Mouse (Mus musculus) R1 (cell line): ENCODE measurements around the gene Gm42878.
A peak's percentile ranks its signal among the peaks of the same experiment; 100 is the strongest.

Experiments used
- DNase-seq: peaks from one replicate; pipeline ENCODE4 v3.0.0-alpha.2; 2018; ENCODE audit warnings: low read depth, low spot score

Gm42878 gene

DNA sequence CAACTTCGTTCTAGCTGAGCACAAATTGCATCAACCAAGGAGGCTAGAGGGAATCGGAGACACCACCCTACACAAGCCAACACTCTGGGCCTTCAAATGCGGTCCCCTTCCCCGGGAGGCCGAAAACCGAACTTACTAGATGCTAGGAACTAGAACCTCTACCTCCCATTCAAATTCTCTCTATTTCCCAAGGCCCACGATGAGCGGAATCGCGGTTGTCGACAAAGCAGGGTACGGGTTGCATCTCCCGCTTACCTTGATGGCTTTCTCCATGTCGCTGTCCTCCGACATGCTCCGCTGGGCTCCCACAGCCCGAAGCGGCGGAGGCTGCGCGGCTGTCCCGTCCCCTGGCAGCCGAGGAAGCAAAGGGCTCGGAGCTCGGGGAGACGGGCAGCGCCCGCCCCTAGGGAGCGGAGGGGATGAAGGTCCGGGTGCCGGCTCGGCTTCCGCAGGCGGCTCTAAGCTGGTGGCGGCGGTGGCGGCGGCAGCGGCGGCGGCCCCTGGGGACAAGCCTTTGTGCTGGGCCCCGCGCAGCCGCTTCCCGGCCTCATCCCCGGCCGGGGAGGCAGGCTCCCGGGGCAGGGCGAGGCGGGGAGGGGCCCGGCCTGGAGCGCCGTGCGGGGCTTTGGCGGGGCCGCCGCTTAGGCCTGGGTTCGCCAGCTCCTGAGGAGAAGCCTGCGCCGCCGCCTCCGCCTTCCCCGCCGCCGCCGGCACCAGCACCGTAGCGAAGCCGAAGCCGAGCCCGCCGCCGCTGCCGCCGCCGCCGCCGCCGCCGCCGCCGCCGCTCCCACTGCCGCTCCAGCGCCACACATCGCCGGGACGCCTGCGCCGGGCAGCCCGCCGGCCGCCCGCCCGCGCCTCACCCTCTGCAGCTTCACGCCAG is at the start of gene Gm42878, which contains the start of gene Adam1a:
Gene Gm42878, minus strand, starts transcription at position 573 of the 883 bp plus-strand sequence.
Gene Adam1a, minus strand, starts transcription at position 573 of the 883 bp plus-strand sequence.
- peak; percentile 39 for DNase-seq

DNA sequence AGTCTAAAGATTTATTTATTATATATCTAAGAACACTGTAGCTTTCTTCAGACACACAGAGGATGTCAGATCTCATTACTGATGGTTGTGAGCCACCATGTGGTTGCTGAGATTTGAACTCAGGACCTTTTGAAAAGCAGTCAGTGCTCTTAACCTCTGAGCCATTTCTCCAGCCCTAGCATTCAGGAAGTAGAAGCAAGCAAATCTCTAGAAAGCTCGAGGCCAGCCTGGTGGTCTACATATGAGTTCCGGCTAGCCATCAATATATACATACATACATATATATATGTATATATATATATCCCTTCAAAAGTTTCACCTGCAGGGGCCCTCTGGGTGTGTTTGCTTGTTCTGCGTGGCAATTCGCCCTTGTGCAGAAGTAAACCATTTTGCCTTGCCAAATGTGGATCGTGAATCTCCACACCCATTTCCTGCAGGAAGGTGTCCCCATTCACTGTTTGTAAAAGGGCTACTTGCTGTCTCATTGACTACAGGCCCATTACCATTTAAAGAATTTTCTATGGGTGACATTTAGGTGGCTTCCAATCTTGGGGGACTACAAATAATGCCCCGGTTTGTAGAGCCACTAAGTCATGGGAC is 49.5 kb upstream of the Gm42878 start:
- DNase-seq = no peak

DNA sequence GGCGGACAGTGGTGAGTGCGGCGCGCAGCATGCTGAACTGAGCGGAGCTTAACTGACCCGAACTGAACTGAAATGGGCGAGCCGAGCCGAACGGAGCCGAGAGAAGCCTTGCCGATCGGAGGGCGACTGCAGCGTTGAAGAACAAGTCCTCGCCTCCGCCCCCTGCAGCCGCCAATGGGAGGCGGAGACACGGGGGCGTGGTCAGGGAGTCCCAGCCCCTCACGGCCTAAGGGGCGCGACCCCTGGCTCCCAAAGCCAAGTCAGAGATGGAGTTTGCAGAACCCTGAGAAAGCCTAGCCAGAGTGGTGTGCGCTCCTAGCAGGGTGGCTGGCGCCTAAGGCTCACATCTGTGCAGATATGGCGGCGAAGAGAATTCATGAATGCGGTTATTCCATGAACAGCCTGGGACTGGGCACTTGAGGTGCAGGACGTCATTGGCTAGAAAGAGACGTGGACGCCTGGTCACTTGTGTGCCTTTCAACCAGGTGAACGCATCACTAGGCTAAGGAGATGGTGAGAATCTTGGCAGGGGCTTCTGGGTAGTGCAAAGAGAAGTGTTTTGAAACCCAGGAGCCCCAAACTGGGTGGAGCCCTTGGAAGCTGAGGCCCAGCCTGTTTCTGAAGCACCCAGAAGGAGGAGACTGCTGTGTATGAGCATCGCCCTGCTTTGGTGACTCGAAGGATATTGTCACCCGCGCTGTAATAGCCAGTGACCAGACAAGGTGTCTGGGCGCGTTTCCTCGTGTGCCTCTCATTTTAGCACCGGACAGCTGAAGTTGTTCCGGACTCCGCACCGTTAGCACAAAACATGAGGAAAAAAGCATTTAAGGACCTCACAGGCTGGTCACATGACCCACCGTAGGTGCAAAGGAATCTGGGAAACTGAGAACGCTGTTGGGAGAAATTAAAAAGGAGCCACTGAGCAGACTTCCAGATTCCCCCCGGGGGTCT is 48.4 kb upstream of the Gm42878 start, which contains the start of gene Aldh2:
Gene Aldh2, minus strand, starts transcription at position 374 of the 951 bp plus-strand sequence.
- peak; percentile 95 for DNase-seq

GRCm38 (mm10) chr5:121592816-121593407 is 47.6 kb upstream of the Gm42878 start:
- DNase-seq = peak; percentile 38

DNA sequence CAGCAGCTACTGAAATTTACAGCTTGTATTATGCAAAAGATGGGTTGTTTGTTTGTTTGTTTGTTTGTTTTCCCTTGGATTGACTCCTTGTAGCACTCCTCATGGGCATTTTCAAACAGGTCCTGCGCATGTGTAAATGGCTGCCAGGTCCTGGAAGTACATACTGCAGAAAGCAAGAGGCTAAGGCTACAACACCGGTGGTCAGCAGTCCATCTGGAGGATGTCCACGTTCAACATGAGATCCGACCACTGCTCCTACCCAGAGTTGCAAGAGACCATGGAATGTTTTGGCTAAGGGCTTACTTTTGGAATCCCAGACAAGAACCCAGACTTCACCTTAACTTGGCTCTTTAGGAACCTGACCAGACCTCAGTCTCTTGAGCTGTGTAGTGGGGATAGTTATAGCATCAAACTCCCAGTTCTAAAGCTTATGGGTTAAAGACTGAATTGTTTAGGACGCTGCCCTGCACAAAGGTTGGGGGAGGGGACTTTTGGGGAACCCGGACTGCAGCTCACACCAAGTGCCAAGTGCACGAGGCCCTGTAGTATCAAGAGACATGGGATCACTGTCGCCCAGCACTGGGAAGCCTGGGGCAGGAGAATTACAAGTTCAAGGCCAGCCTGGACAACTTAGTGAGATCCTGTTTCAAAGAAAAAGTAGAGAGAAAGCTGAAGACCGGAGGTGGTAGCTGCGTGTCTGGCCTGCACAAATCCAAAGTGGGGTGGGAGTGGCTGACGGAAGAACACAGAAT is 47.0 kb upstream of the Gm42878 start:
- peak; percentile 47 for DNase-seq

DNA sequence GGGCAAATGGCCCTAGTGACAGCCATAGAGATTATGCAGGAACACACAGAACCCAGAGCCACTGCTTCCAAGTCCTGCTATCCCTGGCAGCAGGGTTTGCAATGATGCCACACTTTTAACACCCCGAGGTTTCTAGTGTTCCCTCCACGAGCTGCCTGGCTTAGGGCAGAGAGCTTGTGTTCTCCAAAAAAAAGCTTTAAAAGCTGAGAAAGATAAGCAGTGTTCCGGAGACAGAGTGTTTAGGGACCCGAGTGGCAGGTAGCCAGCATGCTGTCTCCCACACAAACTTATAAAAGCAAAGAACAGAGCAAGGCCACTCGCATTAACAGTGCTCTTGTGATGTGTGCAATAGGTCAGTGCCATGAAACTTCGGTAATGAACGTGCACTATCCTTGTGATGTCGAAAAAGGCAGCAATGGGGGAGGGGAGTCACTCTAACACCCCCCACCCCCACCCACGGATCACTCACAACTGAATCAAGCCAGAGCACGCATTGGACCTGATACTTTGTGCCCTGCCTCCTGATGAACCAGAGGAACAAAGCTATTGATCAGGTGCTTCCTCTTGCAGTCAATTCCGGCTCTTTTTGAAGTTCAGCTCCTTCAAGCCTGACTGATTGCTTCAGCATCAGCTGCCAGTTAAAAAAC is 46.3 kb upstream of the Gm42878 start:
- DNase-seq = no peak

DNA sequence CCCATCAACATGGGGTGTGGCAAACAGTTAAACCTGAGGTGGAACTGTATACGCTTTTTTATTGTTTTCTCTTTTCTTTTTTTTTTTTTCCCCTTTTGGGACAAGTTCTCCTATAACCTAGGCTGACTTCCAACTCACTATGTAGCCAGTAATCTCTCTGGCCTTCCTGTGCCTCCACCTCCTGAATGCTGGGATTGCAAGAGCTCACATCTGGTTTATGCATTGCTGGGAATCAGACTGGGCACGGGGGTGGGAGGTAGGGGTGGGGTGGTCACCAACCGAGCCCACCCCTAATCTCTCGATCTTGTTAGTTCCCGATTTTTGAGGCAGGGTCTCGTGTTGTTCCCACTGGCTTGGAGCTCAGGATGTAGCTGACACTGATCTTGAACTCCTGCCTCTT is 44.6 kb upstream of the Gm42878 start:
- no peak for DNase-seq

DNA sequence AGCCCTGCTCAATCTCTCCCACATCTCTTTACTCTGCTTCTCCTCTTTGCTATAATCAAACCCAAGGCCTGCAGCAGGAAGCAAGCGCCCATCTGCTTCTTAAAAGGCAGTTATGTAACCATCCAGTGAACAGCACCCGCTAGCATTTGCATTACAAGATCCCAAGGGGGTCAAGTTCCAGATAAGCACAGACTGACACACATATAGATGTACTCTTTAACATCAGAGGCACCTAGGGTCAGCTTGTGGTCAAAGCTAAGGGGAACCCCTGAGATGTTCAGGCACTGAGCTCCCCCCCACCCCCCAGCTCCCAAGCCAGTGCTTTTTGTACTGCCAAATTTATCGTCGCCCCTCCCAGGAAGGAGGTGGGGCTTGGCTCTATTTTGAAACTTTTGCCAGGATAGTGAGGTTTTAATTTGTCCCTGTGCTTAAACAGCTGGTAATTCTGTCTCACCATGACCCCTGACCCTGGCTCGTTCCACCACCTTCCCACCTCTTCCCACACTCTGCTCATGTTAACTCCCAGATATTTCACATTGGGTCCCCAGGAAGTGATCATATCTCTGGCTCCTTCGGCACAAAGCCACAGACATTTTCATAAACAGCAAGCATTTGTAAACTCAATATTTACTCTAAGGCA is 41.2 kb upstream of the Gm42878 start:
- DNase-seq = peak; percentile 69

GRCm38 (mm10) chr5:121585699-121586098 is 40.4 kb upstream of the Gm42878 start:
- DNase-seq = peak; percentile 64

GRCm38 (mm10) chr5:121585005-121585404 is 39.7 kb upstream of the Gm42878 start:
- no peak for DNase-seq

- peak; percentile 96 for DNase-seq
Observed at GRCm38 (mm10) chr5:121583765-121584501, 38.7 kb upstream of the Gm42878 start.

- DNase-seq = peak; percentile 48
Observed at GRCm38 (mm10) chr5:121581945-121582344, 36.7 kb upstream of the Gm42878 start.

GRCm38 (mm10) chr5:121576927-121577488 is 31.7 kb upstream of the Gm42878 start:
- DNase-seq = no peak

DNA sequence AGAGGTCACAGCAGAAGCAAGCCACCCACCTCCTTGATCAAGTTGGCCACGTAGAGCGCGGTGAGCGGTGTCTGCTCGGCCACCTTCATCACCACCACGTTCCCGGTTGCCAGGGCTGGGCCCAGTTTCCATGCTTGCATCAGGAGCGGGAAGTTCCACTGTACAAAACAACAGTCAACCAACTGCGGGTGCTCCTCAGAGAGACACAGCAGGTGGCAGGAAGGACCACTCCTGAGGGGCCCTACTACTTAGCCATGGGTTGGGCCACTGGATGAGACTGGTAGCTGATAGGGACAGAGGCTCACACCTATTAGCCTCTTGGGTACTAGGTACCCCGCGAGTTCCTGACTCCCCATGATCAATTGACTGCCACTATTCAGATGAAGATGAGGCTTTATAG is 30.6 kb upstream of the Gm42878 start:
- DNase-seq = peak; percentile 59

GRCm38 (mm10) chr5:121574145-121574544 is 28.9 kb upstream of the Gm42878 start:
- no peak for DNase-seq

DNA sequence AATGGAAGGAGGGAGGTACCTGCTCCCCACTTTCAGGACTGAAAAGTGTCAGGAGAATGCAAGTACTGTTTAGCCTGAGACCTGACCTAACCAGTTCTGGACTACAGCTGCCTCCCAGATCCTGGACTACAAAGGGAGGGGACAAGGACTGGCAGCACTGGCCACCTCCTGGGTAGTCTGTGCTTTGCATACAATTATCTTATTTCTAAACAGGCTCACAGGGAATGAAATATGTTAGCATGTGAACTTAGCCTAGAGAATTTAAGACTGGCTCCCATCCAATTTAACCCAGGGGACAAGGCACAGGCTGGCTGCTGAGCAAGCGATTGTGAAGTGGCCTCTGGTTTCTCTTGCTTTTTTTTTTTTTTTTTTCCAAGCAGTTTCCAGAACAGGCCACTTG is 25.5 kb upstream of the Gm42878 start:
- no peak for DNase-seq

DNA sequence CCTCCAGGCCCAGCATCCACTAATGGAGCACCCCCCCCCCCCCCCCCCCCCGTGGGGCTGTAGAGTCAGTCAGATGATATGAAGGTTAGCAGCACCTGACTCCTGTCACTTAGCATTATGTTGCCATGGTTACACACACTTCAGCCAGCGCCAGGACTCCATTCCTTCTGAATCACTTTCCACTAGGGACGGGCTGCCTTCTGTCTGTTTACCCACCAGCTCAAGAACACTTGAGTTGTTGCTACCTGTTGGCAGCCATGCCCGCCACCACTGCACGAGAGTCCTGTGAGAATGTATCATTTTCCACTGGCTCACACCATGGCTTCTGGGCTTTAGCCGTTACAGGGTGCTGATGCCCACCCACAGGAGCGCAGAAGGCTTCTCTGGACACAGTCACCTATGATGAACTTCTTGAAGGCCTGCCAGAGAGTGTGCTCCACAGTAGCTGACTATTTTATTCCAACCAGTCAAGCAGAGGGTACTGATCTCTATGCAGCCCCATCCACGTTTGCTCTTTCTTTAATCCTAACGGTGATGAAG is 24.7 kb upstream of the Gm42878 start:
- DNase-seq = peak; percentile 37

- no peak for DNase-seq
Observed at GRCm38 (mm10) chr5:121566035-121566681, 20.9 kb upstream of the Gm42878 start.
